Mouse (Mus musculus): Measurements from ENCODE around the gene Plekhm3. TPM values are rescaled to one million over a fixed set of nuclear protein-coding genes. Genes with fewer than 3 reads are reported as not detected.

Gene Plekhm3
- polyA plus RNA-seq, 1 experiment = 2.3 TPM

- H3K4me3 ChIP-seq (ENCODE audit: insufficient read depth, poor library complexity, severe bottlenecking) = no peak overlapping the region
- H3ac ChIP-seq (ENCODE audit: control insufficient read depth, insufficient read length, low read depth) = no peak overlapping the region
- H3K27me3 ChIP-seq (ENCODE audit: control insufficient read depth, insufficient read depth, insufficient read length) = no peaks in the 10 kb centered on the region
- no peaks in the 10 kb centered on the region for H3K79me2 ChIP-seq (ENCODE audit: control insufficient read depth, insufficient read depth)
- H3K79me3 ChIP-seq (ENCODE audit: low read depth) = no peaks in the 10 kb centered on the region
- TF ChIP-seq MYOD1 (IDR thresholded peaks at IDR 0.05; ENCODE audit: control insufficient read depth, insufficient read length, low read depth) (no peak), FOSL1 (IDR thresholded peaks at IDR 0.05; ENCODE audit: insufficient read depth, low read length, poor library complexity, severe bottlenecking) (no peak), USF1 (IDR thresholded peaks at IDR 0.05; ENCODE audit: low read depth) (no peak), CTCF (IDR thresholded peaks at IDR 0.05; ENCODE audit: control insufficient read depth, insufficient read depth, insufficient read length) (no peak), CEBPB (IDR thresholded peaks at IDR 0.05; ENCODE audit: low read depth) (no peak), MAX (IDR thresholded peaks at IDR 0.05) (no peak), MYOG (IDR thresholded peaks at IDR 0.05; ENCODE audit: control insufficient read depth, extremely low read depth, insufficient read length) (no peak)
- no peaks in the 10 kb centered on the region for H3K36me3 ChIP-seq (ENCODE audit: control insufficient read depth, insufficient read depth)
Measured at GRCm38 (mm10) chr1:64850345-64850744, 106.3 kb downstream of the Plekhm3 start.

- no peaks in the 10 kb centered on the region for H3K27me3 ChIP-seq (ENCODE audit: control insufficient read depth, insufficient read depth, insufficient read length)
- no peaks in the 10 kb centered on the region for H3K36me3 ChIP-seq (ENCODE audit: control insufficient read depth, insufficient read depth)
- TF ChIP-seq MAX (IDR thresholded peaks at IDR 0.05) = no peak
- no peak for TF ChIP-seq FOSL1 (IDR thresholded peaks at IDR 0.05; ENCODE audit: insufficient read depth, low read length, poor library complexity, severe bottlenecking)
- TF ChIP-seq MYOD1 (IDR thresholded peaks at IDR 0.05; ENCODE audit: control insufficient read depth, insufficient read length, low read depth) = no peak
- TF ChIP-seq CTCF (IDR thresholded peaks at IDR 0.05; ENCODE audit: control insufficient read depth, insufficient read depth, insufficient read length) = no peak
- no peak for TF ChIP-seq USF1 (IDR thresholded peaks at IDR 0.05; ENCODE audit: low read depth)
- no peak for TF ChIP-seq CEBPB (IDR thresholded peaks at IDR 0.05; ENCODE audit: low read depth)
- no peak for TF ChIP-seq MYOG (IDR thresholded peaks at IDR 0.05; ENCODE audit: control insufficient read depth, extremely low read depth, insufficient read length)
- H3K79me3 ChIP-seq (ENCODE audit: low read depth) = no peaks in the 10 kb centered on the region
- no peak overlapping the region for H3ac ChIP-seq (ENCODE audit: control insufficient read depth, insufficient read length, low read depth)
- no peaks in the 10 kb centered on the region for H3K79me2 ChIP-seq (ENCODE audit: control insufficient read depth, insufficient read depth)
- H3K4me3 ChIP-seq (ENCODE audit: insufficient read depth, poor library complexity, severe bottlenecking) = no peak overlapping the region
Measured at GRCm38 (mm10) chr1:64848996-64849395, 107.6 kb downstream of the Plekhm3 start.

DNA sequence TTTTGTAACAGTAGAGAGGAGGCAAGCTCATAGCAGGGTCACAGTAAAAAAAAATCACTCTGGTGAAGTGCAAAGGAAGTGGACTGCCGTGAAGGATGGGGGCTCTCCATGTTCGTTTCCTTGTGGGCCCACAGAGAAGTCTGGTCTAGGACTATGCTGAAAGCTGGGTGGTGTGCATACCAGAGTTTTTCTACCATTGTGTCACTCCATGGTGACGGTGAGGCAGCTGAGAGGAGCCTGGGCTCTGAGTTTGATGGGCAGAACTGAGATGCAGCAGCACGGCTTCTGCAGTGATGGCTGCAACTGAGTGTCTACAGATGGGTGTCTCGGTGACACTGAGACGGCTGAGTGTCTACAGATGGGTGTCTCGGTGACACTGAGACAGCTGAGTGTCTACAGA is 108.5 kb downstream of the Plekhm3 start:
- no peak overlapping the region for H3K4me3 ChIP-seq (ENCODE audit: insufficient read depth, poor library complexity, severe bottlenecking)
- no peaks in the 10 kb centered on the region for H3K36me3 ChIP-seq (ENCODE audit: control insufficient read depth, insufficient read depth)
- no peak for TF ChIP-seq CTCF (IDR thresholded peaks at IDR 0.05; ENCODE audit: control insufficient read depth, insufficient read depth, insufficient read length)
- TF ChIP-seq MAX (IDR thresholded peaks at IDR 0.05) = no peak
- no peak for TF ChIP-seq CEBPB (IDR thresholded peaks at IDR 0.05; ENCODE audit: low read depth)
- no peak for TF ChIP-seq MYOD1 (IDR thresholded peaks at IDR 0.05; ENCODE audit: control insufficient read depth, insufficient read length, low read depth)
- H3ac ChIP-seq (ENCODE audit: control insufficient read depth, insufficient read length, low read depth) = no peak overlapping the region
- no peaks in the 10 kb centered on the region for H3K79me3 ChIP-seq (ENCODE audit: low read depth)
- no peaks in the 10 kb centered on the region for H3K27me3 ChIP-seq (ENCODE audit: control insufficient read depth, insufficient read depth, insufficient read length)
- no peaks in the 10 kb centered on the region for H3K79me2 ChIP-seq (ENCODE audit: control insufficient read depth, insufficient read depth)

- no peaks in the 10 kb centered on the region for H3K79me3 ChIP-seq (ENCODE audit: low read depth)
- no peaks in the 10 kb centered on the region for H3K36me3 ChIP-seq (ENCODE audit: control insufficient read depth, insufficient read depth)
- TF ChIP-seq MAX (IDR thresholded peaks at IDR 0.05) (no peak), USF1 (IDR thresholded peaks at IDR 0.05; ENCODE audit: low read depth) (no peak), MYOD1 (IDR thresholded peaks at IDR 0.05; ENCODE audit: control insufficient read depth, insufficient read length, low read depth) (no peak), CEBPB (IDR thresholded peaks at IDR 0.05; ENCODE audit: low read depth) (no peak), FOSL1 (IDR thresholded peaks at IDR 0.05; ENCODE audit: insufficient read depth, low read length, poor library complexity, severe bottlenecking) (no peak), CTCF (IDR thresholded peaks at IDR 0.05; ENCODE audit: control insufficient read depth, insufficient read depth, insufficient read length) (no peak), MYOG (IDR thresholded peaks at IDR 0.05; ENCODE audit: control insufficient read depth, extremely low read depth, insufficient read length) (no peak)
- H3K4me3 ChIP-seq (ENCODE audit: insufficient read depth, poor library complexity, severe bottlenecking) = no peak overlapping the region
- no peaks in the 10 kb centered on the region for H3K27me3 ChIP-seq (ENCODE audit: control insufficient read depth, insufficient read depth, insufficient read length)
- H3K79me2 ChIP-seq (ENCODE audit: control insufficient read depth, insufficient read depth) = no peaks in the 10 kb centered on the region
- no peak overlapping the region for H3ac ChIP-seq (ENCODE audit: control insufficient read depth, insufficient read length, low read depth)
Measured at GRCm38 (mm10) chr1:64847565-64847964, 109.1 kb downstream of the Plekhm3 start.

GRCm38 (mm10) chr1:64844978-64845377 is 111.6 kb downstream of the Plekhm3 start:
- no peak overlapping the region for H3K4me3 ChIP-seq (ENCODE audit: insufficient read depth, poor library complexity, severe bottlenecking)
- TF ChIP-seq FOSL1 (IDR thresholded peaks at IDR 0.05; ENCODE audit: insufficient read depth, low read length, poor library complexity, severe bottlenecking) (no peak), CEBPB (IDR thresholded peaks at IDR 0.05; ENCODE audit: low read depth) (no peak), CTCF (IDR thresholded peaks at IDR 0.05; ENCODE audit: control insufficient read depth, insufficient read depth, insufficient read length) (no peak), MAX (IDR thresholded peaks at IDR 0.05) (no peak), MYOG (IDR thresholded peaks at IDR 0.05; ENCODE audit: control insufficient read depth, extremely low read depth, insufficient read length) (no peak), USF1 (IDR thresholded peaks at IDR 0.05; ENCODE audit: low read depth) (no peak), MYOD1 (IDR thresholded peaks at IDR 0.05; ENCODE audit: control insufficient read depth, insufficient read length, low read depth) (no peak)
- no peaks in the 10 kb centered on the region for H3K27me3 ChIP-seq (ENCODE audit: control insufficient read depth, insufficient read depth, insufficient read length)
- H3K79me3 ChIP-seq (ENCODE audit: low read depth) = no peaks in the 10 kb centered on the region
- H3K79me2 ChIP-seq (ENCODE audit: control insufficient read depth, insufficient read depth) = no peaks in the 10 kb centered on the region
- H3K36me3 ChIP-seq (ENCODE audit: control insufficient read depth, insufficient read depth) = no peaks in the 10 kb centered on the region
- H3ac ChIP-seq (ENCODE audit: control insufficient read depth, insufficient read length, low read depth) = no peak overlapping the region

Measured in C2C12 (cell line).